Mouse (Mus musculus): Measurements from ENCODE around the gene Foxs1. TPM values are rescaled to one million over a fixed set of nuclear protein-coding genes. Genes with fewer than 3 reads are reported as not detected.

The Foxs1 gene
- polyA plus RNA-seq, 1 experiment from 2014 or later: 0.64 TPM

DNA sequence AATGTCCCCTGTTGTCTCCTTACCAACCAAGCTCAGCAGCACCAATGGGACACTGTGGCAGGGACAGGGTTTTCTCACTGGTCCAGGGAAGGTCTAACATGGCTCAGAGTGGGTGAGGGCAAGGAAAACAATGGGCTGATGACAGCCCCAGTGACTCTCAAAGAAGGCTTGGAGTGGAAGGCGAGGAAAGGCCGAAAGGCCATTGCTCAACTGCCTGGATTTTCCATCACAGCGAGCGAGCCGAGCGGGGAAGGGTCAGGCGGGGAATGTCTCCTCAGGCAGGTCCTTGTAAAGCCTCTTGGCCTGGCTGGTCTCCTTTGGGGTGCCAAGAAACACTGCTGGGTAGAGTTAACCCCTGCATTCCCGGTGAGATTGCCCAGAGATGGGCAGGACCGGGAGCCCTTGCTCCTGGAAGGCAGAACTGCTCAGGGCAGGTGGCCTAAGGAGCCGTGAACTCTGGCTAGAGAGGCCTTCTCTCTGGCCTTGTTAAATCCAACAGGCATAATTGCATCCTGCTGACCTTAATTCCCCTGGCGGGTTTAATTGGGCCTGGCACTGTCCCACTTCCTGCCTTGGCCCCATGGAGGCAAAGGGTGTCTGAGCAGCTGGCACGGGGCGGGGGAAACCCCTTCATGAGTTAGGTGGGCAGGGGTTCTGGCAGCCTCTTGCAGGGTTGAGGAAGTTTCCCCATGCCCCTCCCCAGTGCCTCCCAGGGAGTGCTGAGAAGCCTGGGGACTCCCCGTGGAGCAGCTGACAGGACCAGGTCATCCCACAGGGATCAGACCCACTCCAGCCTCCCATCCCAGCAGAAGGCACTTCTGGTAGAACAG lies 25.7 kb downstream of the Foxs1 start:
- Histone ChIP-seq H3K36me3 (no peaks in the 10 kb centered on the region), H3K27me3 (ENCODE audit: low read depth, poor library complexity, severe bottlenecking) (peaks cover 32% of the 10 kb centered on the region), H3K27ac (peak overlapping the region; percentile 54), H3K9me3 (replicated peaks) (no peaks in the 10 kb centered on the region), H3K4me3 (no peak overlapping the region), H3K4me1 (peaks cover 70% of the 10 kb centered on the region)
- 55% methylated on average over 14 of the region's 14 CpGs for WGBS
- no peak for DNase-seq (ENCODE audit: low spot score)

DNA sequence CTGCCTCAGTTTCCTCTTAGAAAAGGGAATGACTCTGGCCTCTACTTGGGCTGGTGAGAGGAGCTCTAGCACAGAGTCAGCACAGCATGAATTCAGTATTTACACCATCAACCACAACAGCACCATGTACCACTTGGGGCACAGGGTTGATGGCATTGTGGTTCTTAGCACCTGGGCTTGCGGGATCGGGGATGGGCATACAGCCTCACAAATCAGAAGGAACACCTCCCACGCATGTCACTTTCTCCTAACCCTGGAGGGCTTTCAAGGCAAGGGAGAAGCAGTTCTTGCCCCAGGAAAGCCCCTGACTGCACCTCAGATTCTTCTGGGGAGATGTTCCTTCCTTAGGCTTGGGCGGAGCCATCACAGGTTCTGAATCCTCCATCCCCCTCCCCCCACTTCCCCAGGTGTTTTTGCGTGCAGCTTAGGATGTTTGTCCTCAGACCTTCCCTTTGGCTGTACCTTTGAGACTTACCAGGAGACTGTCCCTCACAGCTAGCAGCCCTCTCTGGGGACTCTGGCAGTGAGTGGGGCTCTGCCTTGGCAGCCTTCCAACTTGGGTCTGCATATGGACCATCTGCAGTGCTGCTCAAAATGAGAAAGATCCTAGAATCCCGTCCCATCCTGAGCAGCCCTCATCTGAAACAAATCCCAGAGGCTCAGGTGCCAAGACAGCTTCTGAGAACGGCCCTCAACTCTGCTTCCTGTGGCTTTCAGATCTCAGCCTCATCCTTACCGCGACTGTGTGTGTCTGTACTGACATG lies 26.6 kb downstream of the Foxs1 start:
- Histone ChIP-seq H3K27me3 (ENCODE audit: low read depth, poor library complexity, severe bottlenecking) (peaks cover 24% of the 10 kb centered on the region), H3K4me1 (peaks cover 74% of the 10 kb centered on the region), H3K27ac (peak overlapping the region; percentile 54), H3K4me3 (no peak overlapping the region), H3K9me3 (replicated peaks) (no peaks in the 10 kb centered on the region), H3K36me3 (no peaks in the 10 kb centered on the region)
- DNase-seq (ENCODE audit: low spot score): no peak
- 72% methylated on average over 9 of the region's 9 CpGs for WGBS

DNA sequence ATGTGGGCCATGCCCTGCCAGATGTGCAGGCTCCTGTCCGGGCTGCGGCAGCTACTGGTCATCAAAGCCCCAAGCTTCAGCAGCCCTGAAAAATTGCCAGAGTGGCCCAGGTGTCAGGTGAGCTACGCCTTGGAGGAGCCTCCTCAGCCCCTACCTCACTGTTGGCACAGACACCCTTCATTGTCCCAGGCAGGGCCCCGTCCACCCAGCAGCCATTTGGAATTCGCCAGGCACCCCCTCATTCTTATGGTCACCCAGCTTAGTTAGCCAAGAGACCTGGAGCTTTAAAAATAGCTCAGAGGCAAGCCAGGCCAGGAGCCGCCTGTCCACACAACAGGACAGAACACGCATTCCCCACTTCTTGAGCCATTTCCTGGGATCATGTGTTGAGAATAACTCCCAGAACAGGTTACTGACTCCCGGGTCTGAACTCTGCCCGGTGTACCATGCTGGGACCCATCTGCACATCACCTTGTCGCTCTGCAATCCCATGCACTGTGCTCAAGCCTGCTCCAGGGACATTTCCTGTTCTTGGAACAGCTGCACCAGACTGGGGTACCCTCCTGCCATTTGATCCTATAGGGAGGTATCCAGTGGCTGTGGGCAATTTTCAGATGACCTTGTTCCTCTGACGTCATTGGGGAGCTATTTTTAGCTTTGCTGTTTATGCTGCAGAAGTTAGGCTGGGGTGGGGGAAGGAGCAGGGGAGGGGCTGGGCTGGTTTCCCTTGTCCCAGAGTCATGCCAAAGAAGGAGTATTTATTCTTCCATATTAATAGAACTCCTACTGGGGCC lies 27.8 kb downstream of the Foxs1 start:
- DNase-seq (ENCODE audit: low spot score): peak; percentile 46
- Histone ChIP-seq H3K27me3 (ENCODE audit: low read depth, poor library complexity, severe bottlenecking) (peaks cover 11% of the 10 kb centered on the region), H3K4me1 (peaks cover 65% of the 10 kb centered on the region), H3K9me3 (replicated peaks) (no peaks in the 10 kb centered on the region), H3K4me3 (no peak overlapping the region), H3K36me3 (no peaks in the 10 kb centered on the region), H3K27ac (peak overlapping the region; percentile 66)
- 55% methylated on average over 11 of the region's 11 CpGs for WGBS

DNA sequence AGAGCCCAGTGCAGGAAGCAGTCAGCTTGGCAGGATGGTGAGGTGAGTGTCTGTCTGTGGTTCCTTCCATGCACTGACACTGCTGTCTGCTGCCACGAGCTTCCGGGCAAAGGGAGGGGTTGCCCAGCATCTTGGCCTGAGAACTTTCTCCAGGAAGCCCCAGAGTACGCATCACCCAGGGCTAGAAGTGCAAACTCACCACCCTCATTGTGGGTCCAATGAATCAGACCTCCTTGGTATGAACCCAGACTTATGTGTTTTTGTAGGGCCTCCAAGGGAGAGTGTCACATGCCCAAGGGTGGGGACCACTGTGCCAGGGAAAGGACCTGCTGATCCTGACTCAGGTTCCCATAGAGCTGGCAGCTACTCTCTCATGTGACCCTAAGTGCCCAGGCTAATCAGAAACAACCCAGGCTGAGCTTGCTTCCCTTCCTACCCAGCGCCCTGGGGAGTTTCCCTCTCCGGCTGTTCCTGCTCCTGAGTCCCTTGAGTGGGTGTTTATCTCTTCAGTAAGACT lies 28.8 kb downstream of the Foxs1 start:
- H3K4me1 ChIP-seq: peaks cover 65% of the 10 kb centered on the region
- 72% methylated on average over 5 of the region's 5 CpGs for WGBS
- 0 out of 2 replicates have a peak, but pooled peaks cover 6% of the 10 kb centered on the region for H3K36me3 ChIP-seq
- H3K4me3 ChIP-seq: no peak overlapping the region
- DNase-seq (ENCODE audit: low spot score): no peak
- no peaks in the 10 kb centered on the region for H3K9me3 ChIP-seq (replicated peaks)
- no peak overlapping the region for H3K27ac ChIP-seq
- peaks cover under 1% of the 10 kb centered on the region; the same call in 1 of the 2 replicates for H3K27me3 ChIP-seq (ENCODE audit: low read depth, poor library complexity, severe bottlenecking)

DNA sequence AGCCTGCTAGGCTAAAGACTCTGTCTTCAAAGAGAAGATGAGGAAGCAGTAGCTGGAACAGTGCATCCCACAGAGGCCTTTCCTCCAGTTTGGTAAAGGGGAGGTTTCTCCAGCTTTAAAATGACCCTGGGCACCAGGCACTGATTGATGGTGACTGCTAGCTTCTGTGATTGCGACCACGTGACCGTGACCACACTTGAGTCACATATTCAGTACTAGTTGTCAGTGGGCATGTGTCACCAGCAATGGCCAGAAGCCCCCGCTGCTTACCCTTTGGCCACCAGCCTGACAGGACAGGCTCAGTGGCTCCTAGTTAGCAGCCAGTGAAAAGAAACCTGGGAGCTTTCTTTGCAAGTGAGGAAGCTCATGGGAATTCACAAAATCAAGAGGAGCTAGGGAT lies 29.4 kb downstream of the Foxs1 start:
- Histone ChIP-seq H3K27ac (no peak overlapping the region), H3K4me1 (peaks cover 65% of the 10 kb centered on the region), H3K27me3 (ENCODE audit: low read depth, poor library complexity, severe bottlenecking) (no peaks in the 10 kb centered on the region), H3K36me3 (peaks cover 9% of the 10 kb centered on the region; the same call in 1 of the 2 replicates), H3K4me3 (no peak overlapping the region), H3K9me3 (replicated peaks) (no peaks in the 10 kb centered on the region)
- DNase-seq (ENCODE audit: low spot score): no peak
- 73% methylated on average over 4 of the region's 4 CpGs for WGBS

DNA sequence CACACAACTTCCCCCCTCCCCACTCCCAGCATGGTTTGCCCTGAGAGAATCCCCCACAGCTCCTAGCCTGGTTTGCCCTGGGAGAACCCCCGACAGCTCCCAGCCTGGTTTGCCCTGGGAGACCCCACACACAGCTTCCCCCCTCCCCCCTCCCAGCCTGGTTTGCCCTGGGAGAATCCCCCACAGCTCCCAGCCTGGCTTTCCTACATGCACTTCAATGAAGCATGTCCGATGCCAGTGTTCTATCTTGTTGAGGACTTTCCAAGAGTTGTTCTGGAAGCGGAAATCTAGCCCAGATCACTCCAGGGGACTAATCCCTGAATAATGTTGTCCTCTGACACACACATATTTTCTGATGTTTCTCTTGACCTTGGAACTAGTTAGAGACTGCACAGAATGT lies 30.4 kb downstream of the Foxs1 start:
- Histone ChIP-seq H3K9me3 (replicated peaks) (no peaks in the 10 kb centered on the region), H3K4me1 (peaks cover 61% of the 10 kb centered on the region), H3K27ac (peak overlapping the region; percentile 44; the same call in 1 of the 2 replicates), H3K27me3 (ENCODE audit: low read depth, poor library complexity, severe bottlenecking) (no peaks in the 10 kb centered on the region), H3K36me3 (peaks cover 16% of the 10 kb centered on the region; the same call in 1 of the 2 replicates), H3K4me3 (no peak overlapping the region)
- 60% methylated on average over 3 of the region's 3 CpGs for WGBS
- DNase-seq (ENCODE audit: low spot score): no peak

DNA sequence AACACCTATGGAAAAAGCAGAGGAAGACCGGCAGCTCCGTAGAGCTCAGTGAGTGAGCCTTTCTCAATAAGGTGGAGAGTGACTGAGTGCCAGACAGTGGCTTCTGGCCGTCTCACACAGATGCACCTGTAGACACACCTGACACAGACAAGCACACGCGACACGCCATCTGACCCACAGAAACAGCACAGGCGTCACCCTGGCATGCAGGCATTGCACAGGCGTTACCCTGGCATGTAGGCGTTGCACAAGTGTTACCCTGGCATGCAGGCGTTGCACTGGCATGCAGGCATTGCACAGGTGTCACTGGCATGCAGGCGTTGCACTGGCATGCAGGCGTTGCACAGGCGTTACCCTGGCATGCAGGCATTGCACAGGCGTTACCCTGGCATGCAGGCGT lies 31.7 kb downstream of the Foxs1 start:
- Histone ChIP-seq H3K27ac (no peak overlapping the region), H3K4me1 (peaks cover 47% of the 10 kb centered on the region), H3K9me3 (replicated peaks) (no peaks in the 10 kb centered on the region), H3K4me3 (no peak overlapping the region), H3K36me3 (peaks cover 28% of the 10 kb centered on the region), H3K27me3 (ENCODE audit: low read depth, poor library complexity, severe bottlenecking) (no peaks in the 10 kb centered on the region)
- DNase-seq (ENCODE audit: low spot score): no peak
- 94% methylated on average over 15 of the region's 15 CpGs for WGBS

DNA sequence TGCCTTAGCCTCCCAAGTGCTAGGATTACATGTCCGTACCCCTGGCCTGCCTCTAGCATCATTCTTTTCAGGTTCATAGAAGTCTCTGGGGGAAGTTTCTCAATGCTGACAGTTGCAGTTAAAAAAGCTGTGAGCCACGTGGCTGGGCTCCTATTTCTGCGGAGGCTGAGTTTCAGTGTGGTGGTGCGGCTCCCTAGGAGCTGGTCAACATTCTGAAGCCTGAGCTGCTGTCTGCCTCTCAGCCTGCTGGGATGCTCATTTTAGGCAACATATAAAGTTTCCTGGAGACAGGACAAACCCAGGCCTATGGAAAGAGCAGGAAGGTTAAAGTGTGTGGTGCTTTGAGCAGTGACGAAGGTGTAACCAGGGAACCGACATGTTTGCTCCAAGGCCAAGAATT lies 34.0 kb downstream of the Foxs1 start:
- 79% methylated on average over 6 of the region's 6 CpGs for WGBS

DNA sequence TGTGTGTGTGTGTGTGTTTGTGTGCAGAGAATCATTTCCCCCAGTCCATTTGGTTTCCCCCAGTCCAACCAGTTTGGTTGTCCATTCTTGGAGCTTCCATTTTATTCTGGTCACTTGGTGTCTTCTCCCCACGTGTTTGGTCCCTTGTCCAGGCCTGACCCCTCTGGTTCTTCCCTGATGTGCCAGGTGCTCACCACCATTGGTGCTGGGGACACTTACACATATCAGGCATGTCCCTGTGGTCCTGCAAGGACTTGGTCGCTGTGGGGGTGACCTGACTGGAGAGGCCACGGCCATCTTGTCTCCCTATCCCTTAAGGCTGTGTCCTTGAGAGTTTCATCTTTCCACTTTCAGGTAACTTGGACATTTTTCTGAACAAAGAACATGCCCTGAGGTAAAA lies 36.1 kb downstream of the Foxs1 start:
- H3K27me3 ChIP-seq (ENCODE audit: low read depth, poor library complexity, severe bottlenecking): no peaks in the 10 kb centered on the region
- H3K4me1 ChIP-seq: peaks cover 4% of the 10 kb centered on the region; the same call in 1 of the 2 replicates
- WGBS: 83% methylated on average over 3 of the region's 3 CpGs
- H3K36me3 ChIP-seq: peaks cover 71% of the 10 kb centered on the region
- H3K9me3 ChIP-seq (replicated peaks): no peaks in the 10 kb centered on the region
- DNase-seq (ENCODE audit: low spot score): no peak
- no peak overlapping the region for H3K4me3 ChIP-seq
- no peak overlapping the region for H3K27ac ChIP-seq

More for the DNA sequence above, 34.0 kb downstream of the Foxs1 start:
- H3K36me3 ChIP-seq: peaks cover 50% of the 10 kb centered on the region
- H3K9me3 ChIP-seq (replicated peaks): no peaks in the 10 kb centered on the region
- no peak overlapping the region for H3K4me3 ChIP-seq
- no peaks in the 10 kb centered on the region for H3K27me3 ChIP-seq (ENCODE audit: low read depth, poor library complexity, severe bottlenecking)
- no peak overlapping the region for H3K27ac ChIP-seq
- DNase-seq (ENCODE audit: low spot score): no peak
- H3K4me1 ChIP-seq: peaks cover 25% of the 10 kb centered on the region

DNA sequence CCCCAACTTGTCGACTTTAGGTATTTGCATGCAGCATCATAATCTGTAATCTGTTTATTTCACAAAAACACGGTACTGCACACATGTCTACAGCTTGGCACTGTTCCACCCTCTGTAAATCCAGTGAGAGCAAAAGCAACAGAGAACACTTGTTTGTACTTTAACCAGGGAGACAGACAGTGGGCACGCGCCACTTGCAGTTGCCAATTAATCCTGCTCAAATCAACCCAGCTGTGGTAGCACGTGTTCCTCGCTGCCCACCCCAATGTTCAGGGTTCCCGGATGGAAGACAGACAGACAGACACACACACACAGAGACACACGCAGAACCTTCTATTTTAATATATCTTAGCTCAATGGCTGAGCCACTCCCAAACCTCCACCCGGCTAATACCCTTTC lies 37.2 kb downstream of the Foxs1 start:
- Histone ChIP-seq H3K27ac (no peak overlapping the region), H3K36me3 (peaks cover 82% of the 10 kb centered on the region), H3K4me1 (no peaks in the 10 kb centered on the region), H3K4me3 (no peak overlapping the region), H3K9me3 (replicated peaks) (no peaks in the 10 kb centered on the region), H3K27me3 (ENCODE audit: low read depth, poor library complexity, severe bottlenecking) (no peaks in the 10 kb centered on the region)
- no peak for DNase-seq (ENCODE audit: low spot score)
- 96% methylated on average over 9 of the region's 9 CpGs for WGBS

DNA sequence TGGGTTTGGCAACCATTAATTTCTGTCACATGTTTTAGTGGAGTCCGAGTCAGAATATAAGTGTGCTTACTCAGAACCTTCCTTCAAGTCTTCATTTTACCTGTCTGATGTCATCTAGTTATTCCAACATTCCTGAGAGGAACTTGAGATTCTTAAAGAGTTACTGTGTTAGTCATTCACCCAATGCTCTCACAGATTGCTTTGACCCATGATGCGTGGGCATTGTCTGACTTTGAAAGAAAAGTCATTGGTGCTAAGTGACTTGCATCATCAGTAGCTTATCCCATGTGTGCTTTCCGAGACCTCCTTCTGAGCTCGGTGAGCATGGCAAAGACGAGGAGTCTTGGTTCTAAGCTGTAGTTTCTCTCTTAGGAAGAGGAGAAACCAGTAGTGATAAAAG lies 44.2 kb downstream of the Foxs1 start:
- no peak for DNase-seq (ENCODE audit: low spot score)
- H3K36me3 ChIP-seq: peaks cover 97% of the 10 kb centered on the region
- H3K4me1 ChIP-seq: no peaks in the 10 kb centered on the region
- WGBS: 93% methylated on average over 5 of the region's 5 CpGs
- H3K4me3 ChIP-seq: no peak overlapping the region
- no peaks in the 10 kb centered on the region for H3K9me3 ChIP-seq (replicated peaks)
- no peak overlapping the region for H3K27ac ChIP-seq
- H3K27me3 ChIP-seq (ENCODE audit: low read depth, poor library complexity, severe bottlenecking): no peaks in the 10 kb centered on the region

DNA sequence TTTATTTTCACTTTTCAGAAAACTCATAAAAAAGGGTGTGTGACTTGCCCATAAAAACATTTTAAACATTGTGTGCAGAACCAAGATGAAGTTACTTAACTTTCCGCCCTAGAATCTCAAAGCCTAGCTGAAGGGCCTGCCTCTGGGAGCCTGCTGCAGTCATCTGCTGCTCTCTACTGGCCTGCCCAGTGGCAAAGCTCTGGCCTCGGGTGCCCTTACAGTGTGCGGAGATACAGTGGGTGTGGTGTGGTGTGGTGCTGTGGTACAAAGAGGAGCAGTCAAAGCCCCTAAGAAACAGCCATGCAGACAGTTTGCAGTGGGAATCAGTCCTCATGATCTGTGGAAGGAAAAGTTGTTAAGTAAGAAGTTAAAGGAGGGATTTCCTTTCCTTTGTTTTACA lies 45.8 kb downstream of the Foxs1 start:
- H3K9me3 ChIP-seq (replicated peaks): no peaks in the 10 kb centered on the region
- peaks cover 97% of the 10 kb centered on the region for H3K36me3 ChIP-seq
- DNase-seq (ENCODE audit: low spot score): peak; percentile 23
- 87% methylated on average over 3 of the region's 3 CpGs for WGBS
- H3K27me3 ChIP-seq (ENCODE audit: low read depth, poor library complexity, severe bottlenecking): no peaks in the 10 kb centered on the region
- no peak overlapping the region for H3K4me3 ChIP-seq
- no peak overlapping the region for H3K27ac ChIP-seq
- H3K4me1 ChIP-seq: no peaks in the 10 kb centered on the region
